Mouse (Mus musculus) olfactory bulb, adult 2 months (tissue): ENCODE data around the gene Gpd1l.

Experiments used
- CTCF ChIP-seq: fragments of 200-500 bp; IDR thresholded peaks from 2 replicates; pipeline ENCODE4 v1.5.1; 2012; ENCODE audit warnings: low read depth, mild to moderate bottlenecking, low read length, moderate library complexity; ENCODE audit not compliant: insufficient read depth
- POLR2A ChIP-seq: fragments of 200-500 bp; IDR thresholded peaks from 2 replicates; pipeline ENCODE4 v1.6.1; 2012; ENCODE audit warnings: mild to moderate bottlenecking, low read depth, low read length, moderate library complexity; ENCODE audit not compliant: insufficient read depth

GRCm38 (mm10) chr9:114925039-114925438, 8.7 kb downstream of the Gpd1l start:
- TF ChIP-seq POLR2A (no peak), CTCF (no peak)
